Mouse (Mus musculus) cortical plate, adult 2 months (tissue): ENCODE results near the gene Ncoa3.

Source experiments
- CTCF ChIP-seq: fragments of 200-500 bp; IDR thresholded peaks from 2 replicates; pipeline ENCODE4 v1.5.1; 2011; ENCODE audit warnings: mild to moderate bottlenecking, control low read depth, low read length; ENCODE audit not compliant: insufficient read depth; ENCODE audit errors: extremely low read depth
- POLR2A ChIP-seq: fragments of 200-500 bp; IDR thresholded peaks from 2 replicates; pipeline ENCODE4 v1.6.1; 2011; ENCODE audit warnings: mild to moderate bottlenecking, low read length, control low read depth; ENCODE audit not compliant: insufficient read depth; ENCODE audit errors: extremely low read depth

DNA sequence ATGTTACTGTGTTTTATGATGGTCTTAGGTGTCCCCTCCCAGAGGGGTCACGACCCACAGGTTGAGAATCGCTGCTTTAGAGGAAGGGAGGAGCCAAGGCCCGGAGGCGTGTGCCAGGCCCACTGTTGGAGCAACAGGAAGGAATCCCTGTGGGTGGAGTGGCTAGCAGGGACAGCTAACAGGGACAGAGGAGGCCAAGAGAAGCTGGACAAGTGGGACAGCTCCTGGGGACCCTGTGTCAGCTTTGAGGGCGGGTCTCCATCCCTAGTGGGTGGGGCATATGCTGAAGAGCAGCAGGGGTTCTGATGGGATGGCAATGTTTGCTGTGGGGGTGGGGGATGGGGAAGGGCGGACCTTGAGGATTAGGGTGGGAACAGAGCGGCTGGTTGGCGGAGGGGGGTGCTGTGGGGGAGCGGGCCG is 119.4 kb downstream of the Ncoa3 start:
- no peak for TF ChIP-seq POLR2A
- TF ChIP-seq CTCF = no peak
